Mouse (Mus musculus): Measurements from ENCODE around the gene Zfp619. TPM values are rescaled to one million over a fixed set of nuclear protein-coding genes. Genes with fewer than 3 reads are reported as not detected.
"Not testable (repeated sequence)": the region's sequence is repeated elsewhere in the genome, so short reads cannot be mapped to it uniquely, and the experiment has no call there.

Zfp619 gene
- polyA plus RNA-seq, 1 experiment from 2014 or later, result 0.51 TPM

DNA sequence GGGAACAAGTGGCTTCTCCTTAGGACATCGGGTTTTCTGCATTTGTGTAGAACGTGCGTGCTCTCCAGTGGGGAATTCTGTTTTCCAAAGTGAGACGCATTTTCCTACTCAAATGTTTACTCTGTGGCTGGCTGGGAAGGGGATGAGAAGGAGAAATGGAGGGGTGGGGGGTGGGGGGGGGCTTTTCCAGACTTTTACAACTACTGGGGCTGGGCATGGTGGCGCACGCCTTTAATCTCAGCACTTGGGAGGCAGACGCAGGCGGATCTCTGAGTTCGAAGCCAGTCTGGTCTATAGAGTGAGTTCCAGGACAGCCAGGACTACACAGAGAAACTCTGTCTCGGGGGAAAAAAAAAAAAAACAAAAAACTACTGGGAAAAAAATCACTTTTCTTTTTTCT lies 27.6 kb downstream of the Zfp619 start:
- H3K9ac ChIP-seq, result peak overlapping the region; percentile 74; the same call in 1 of the 2 replicates
- peaks cover 16% of the 10 kb centered on the region; the same call in 1 of the 2 replicates for H3K4me1 ChIP-seq
- H3K4me2 ChIP-seq, result peak overlapping the region; percentile 78
- no peaks in the 10 kb centered on the region for H3K9me3 ChIP-seq (replicated peaks)
- H3K27ac ChIP-seq, result peak overlapping the region; percentile 77; the same call in 1 of the 2 replicates
- H3K36me3 ChIP-seq, result no peaks in the 10 kb centered on the region
- no peak for ATAC-seq
- 69% methylated on average over 10 of the region's 10 CpGs for WGBS (ENCODE audit: insufficient replicate concordance)
- H3K27me3 ChIP-seq (replicated peaks), result no peaks in the 10 kb centered on the region
- peak overlapping the region; percentile 63 for H3K4me3 ChIP-seq

DNA sequence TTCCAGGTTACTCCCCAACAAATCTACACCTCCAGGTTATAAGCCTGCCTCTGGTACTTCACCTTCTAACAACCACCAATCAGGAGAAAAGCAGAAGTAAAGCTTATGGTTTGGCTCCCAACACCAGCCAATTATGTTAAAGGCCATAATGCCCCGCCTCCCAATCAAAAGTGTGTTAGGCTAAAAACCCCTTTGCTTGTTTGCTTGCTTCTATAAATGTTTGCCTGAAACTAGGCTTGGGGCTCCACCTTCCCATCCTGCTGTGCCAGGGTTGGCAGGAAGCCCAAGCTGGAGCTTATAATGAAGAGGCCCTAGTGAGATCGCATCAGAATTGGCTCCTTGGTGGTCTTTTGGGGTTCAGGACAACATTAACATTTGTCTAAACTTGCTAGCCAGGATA lies 31.8 kb downstream of the Zfp619 start:
- Histone ChIP-seq H3K4me1 (peaks cover 23% of the 10 kb centered on the region), H3K27ac (no peak overlapping the region), H3K9ac (no peak overlapping the region), H3K4me3 (no peak overlapping the region), H3K9me3 (replicated peaks) (no peaks in the 10 kb centered on the region), H3K4me2 (no peak overlapping the region), H3K27me3 (replicated peaks) (no peaks in the 10 kb centered on the region), H3K36me3 (no peaks in the 10 kb centered on the region)
- WGBS (ENCODE audit: insufficient replicate concordance), result 73% methylated on average over 2 of the region's 2 CpGs
- no peak for ATAC-seq

DNA sequence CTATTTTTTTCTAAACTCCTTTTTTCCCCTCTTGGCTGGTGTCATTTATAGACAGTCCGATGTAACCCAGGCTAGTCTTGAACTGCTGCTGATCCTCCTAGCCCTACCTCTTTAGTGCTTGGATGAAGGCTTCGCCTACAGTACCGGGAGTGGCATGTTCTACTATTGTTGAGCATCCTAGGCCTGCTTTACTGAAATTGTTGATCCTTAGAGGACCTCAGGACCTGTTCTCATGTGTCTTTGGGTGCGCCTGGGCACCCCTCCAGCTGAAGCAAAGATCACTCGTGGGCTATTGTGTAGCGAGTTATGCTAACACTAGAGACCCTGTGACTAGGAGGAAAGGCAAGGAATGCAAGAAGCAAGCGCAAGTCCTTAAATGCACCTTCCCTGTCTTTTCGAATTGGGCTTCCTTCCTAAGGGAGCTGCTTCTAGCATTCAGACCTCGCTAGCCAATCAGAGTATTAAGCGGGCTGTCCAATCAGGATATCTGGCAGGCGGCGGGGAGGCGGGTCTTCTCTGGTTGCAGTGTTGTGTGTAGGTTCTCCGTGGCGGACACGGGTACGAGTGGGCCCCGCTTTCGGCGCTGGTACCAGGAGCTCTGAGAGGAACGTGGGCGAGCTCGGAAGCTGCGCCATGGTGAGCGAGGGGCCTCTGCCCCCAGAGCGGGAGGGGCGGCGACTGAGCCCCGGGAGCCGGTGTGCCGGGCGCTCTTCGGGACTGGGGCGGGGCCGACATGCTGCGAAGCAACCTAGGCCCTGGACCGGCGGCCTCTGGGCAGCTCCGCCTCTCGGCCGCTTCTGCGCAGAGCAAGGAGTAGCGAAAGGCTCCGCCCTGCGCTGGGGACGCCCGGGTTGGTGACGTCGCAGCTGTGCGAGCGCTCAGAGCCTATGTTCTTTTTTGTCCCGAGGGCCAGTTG lies 34.7 kb downstream of the Zfp619 start:
- peak; percentile 100 for ATAC-seq
- H3K27me3 ChIP-seq (replicated peaks), result no peaks in the 10 kb centered on the region
- H3K9ac ChIP-seq, result peak overlapping the region; percentile 81
- H3K36me3 ChIP-seq, result peaks cover 13% of the 10 kb centered on the region
- peak overlapping the region; percentile 79 for H3K4me3 ChIP-seq
- 4% methylated on average over 51 of the region's 52 CpGs for WGBS (ENCODE audit: insufficient replicate concordance)
- peak overlapping the region; percentile 81 for H3K4me2 ChIP-seq
- H3K4me1 ChIP-seq, result peaks cover 15% of the 10 kb centered on the region
- no peaks in the 10 kb centered on the region for H3K9me3 ChIP-seq (replicated peaks)
- peak overlapping the region; percentile 94 for H3K27ac ChIP-seq

DNA sequence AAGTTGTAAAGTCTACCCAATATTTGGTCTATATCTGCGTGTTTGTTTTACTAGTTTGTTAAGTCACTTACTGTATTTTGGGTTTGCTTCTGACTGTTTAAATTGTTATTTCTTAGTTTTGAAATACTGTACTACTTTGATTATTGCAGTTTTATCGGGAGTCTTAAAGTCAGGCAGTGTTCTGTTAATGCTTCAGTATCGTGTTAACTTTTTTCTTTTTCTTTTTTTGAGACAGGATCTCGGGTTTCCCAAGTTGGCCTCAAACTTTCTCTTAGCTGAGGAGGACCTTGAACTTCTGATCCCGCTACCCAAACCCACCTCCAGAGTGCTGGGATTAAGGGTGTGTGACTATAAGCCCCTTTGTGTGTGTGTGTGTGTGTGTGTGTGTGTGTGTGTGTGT lies 35.4 kb downstream of the Zfp619 start:
- H3K4me1 ChIP-seq, result peaks cover 15% of the 10 kb centered on the region
- WGBS (ENCODE audit: insufficient replicate concordance), result 10% methylated on average over 5 of the region's 5 CpGs
- no peak for ATAC-seq
- peak overlapping the region; percentile 79 for H3K4me3 ChIP-seq
- peak overlapping the region; percentile 81 for H3K4me2 ChIP-seq
- no peaks in the 10 kb centered on the region for H3K9me3 ChIP-seq (replicated peaks)
- peak overlapping the region; percentile 81 for H3K9ac ChIP-seq
- H3K36me3 ChIP-seq, result peaks cover 13% of the 10 kb centered on the region
- peak overlapping the region; percentile 94 for H3K27ac ChIP-seq
- H3K27me3 ChIP-seq (replicated peaks), result no peaks in the 10 kb centered on the region

DNA sequence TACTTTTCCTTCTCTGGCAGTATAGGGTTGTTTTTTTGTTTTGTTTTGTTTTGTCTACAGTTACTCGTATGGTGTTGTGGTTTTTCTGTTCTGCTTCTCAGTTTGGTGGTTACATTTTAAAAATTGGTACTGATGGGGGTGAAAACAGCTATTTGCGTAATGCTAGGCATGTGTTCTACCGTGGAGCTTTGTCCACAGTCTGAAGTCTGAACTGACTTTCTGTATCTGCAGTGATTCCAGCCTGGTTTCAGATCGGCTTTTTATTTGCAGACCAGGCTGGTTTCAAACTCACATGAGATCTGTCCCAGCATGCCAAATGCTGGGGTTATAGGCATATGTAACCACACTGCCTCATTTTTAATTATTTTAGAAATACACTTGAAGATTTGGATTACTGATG lies 36.3 kb downstream of the Zfp619 start:
- Histone ChIP-seq H3K4me1 (peaks cover 15% of the 10 kb centered on the region), H3K9me3 (replicated peaks) (no peaks in the 10 kb centered on the region), H3K4me3 (no peak overlapping the region), H3K4me2 (peak overlapping the region; percentile 81), H3K27ac (no peak overlapping the region), H3K36me3 (peaks cover 13% of the 10 kb centered on the region), H3K27me3 (replicated peaks) (no peaks in the 10 kb centered on the region), H3K9ac (no peak overlapping the region)
- 81% methylated on average over 4 of the region's 4 CpGs for WGBS (ENCODE audit: insufficient replicate concordance)
- ATAC-seq, result no peak

DNA sequence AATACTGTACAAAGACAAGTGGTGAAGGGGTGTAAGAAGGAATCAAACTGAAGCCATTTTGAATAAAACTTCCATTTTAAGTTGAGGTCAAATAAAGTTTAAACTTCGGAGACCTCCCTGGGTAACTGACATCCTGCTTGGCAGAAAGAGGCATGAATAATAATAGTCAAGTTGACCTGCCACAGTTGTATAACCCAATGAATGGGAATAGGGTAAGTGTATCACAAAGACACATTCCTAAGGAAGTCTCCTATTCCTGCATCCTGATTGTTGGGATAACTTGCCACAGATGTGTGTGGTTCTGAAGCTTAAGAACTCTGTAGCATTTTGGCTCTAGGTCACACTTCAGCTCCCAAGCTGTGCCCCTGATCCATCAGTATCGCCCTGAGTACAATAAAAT lies 62.5 kb downstream of the Zfp619 start:
- ATAC-seq, result no peak
- Histone ChIP-seq H3K9me3 (replicated peaks) (no peaks in the 10 kb centered on the region), H3K36me3 (no peaks in the 10 kb centered on the region), H3K9ac (no peak overlapping the region), H3K4me1 (no peaks in the 10 kb centered on the region), H3K27me3 (replicated peaks) (no peaks in the 10 kb centered on the region), H3K4me2 (no peak overlapping the region), H3K4me3 (no peak overlapping the region), H3K27ac (no peak overlapping the region)
- 59% methylated on average over 2 of the region's 2 CpGs for WGBS (ENCODE audit: insufficient replicate concordance)

DNA sequence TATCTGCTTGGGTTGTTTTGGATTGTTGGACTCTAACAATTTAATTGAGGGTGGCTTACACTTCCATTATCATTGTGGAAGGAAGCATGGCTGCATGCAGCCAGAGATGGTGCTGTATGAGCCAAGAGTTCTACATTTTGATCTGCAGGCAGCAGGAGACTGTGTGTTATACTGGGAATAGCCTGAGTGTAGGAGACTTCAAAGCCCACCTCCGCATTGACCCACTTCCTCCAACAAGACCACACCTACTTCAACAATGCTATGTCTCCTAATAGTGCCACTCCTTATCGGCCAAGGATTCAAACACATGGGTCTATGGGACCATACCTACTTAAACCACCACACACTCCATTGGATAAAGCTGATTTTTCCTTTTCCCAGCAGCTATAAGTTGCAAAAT lies 63.0 kb downstream of the Zfp619 start:
- Histone ChIP-seq H3K9ac (no peak overlapping the region), H3K27ac (no peak overlapping the region), H3K4me1 (no peaks in the 10 kb centered on the region), H3K4me2 (no peak overlapping the region), H3K4me3 (no peak overlapping the region), H3K9me3 (replicated peaks) (no peaks in the 10 kb centered on the region), H3K36me3 (no peaks in the 10 kb centered on the region), H3K27me3 (replicated peaks) (no peaks in the 10 kb centered on the region)
- ATAC-seq, result no peak
- WGBS (ENCODE audit: insufficient replicate concordance), result 60% methylated on average over 2 of the region's 2 CpGs

DNA sequence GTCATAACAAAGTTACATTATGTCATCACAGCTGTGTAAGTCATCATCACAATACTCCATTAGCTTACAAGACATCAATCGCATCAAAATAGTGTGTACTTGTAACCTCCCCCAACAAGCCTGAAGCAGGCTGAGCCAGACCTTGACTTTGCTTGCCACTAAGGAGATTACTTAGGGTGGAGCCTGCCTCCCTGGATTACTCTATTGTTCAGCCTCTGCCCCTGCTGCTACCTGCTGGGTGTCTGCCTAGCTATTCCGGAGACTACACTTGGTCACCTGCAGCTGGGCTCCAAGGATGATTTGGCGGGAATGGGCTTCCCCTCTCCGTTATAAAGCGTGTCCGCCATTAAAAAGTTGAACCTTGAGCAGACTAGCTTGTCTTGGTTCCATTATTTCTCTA lies 69.3 kb downstream of the Zfp619 start:
- not testable (repeated sequence) for H3K36me3 ChIP-seq; H3K4me3 ChIP-seq; H3K9me3 ChIP-seq (replicated peaks); H3K27me3 ChIP-seq (replicated peaks); H3K4me2 ChIP-seq; H3K4me1 ChIP-seq; ATAC-seq; H3K9ac ChIP-seq; H3K27ac ChIP-seq
- 63% methylated on average over 6 of the region's 6 CpGs for WGBS (ENCODE audit: insufficient replicate concordance)

DNA sequence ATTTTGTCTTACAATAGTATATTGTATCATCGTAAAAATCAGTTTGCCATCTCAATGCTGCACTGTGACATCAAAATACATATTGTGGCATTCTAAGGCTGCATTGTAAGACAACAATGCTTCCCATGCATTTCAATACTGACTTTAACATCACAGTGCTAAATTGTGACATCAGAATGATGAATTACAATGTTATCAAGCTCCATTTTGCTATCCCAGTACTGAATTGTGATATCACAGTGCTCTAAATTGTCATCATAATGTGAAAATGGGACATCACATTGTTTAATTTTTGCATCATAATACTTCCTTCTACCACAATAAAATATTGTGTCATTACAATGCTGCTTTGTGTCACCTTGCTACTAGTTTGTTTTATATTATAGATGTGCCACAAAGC lies 70.5 kb downstream of the Zfp619 start:
- peak overlapping the region; percentile 65 for H3K4me2 ChIP-seq
- H3K9ac ChIP-seq, result no peak overlapping the region
- no peak overlapping the region for H3K27ac ChIP-seq
- H3K9me3 ChIP-seq (replicated peaks), result no peaks in the 10 kb centered on the region
- H3K36me3 ChIP-seq, result no peaks in the 10 kb centered on the region
- H3K4me3 ChIP-seq, result peak overlapping the region; percentile 44
- no peak for ATAC-seq
- H3K4me1 ChIP-seq, result no peaks in the 10 kb centered on the region
- H3K27me3 ChIP-seq (replicated peaks), result peaks cover 10% of the 10 kb centered on the region
- WGBS (ENCODE audit: insufficient replicate concordance), result 82% methylated on average over 1 of the region's 1 CpGs

DNA sequence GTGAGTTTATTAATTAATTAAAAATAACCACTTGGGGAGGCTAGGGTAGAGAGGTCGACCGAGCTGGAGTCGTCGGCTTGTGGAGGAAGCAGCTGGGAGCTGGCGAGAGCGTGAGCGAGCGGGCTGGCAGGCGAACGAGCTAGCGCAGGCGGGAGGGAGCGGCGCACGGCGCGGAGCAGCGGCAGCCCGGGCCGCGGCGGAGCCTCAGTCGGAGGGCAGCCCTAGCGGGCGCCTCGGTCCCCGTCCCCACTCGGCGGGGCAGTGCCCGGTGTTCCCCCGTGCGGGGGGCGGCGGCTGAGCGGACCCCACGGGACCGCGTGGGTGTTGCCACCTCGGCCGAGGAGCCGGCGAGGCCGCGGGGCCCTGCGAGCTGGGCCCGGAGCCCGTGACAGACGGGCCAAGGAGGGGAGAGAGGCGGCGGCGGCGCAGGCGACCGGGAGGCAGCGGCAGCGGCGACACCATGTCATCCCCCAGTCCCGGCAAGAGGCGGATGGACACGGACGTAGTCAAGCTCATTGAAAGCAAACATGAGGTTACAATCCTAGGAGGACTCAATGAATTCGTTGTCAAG lies 71.0 kb downstream of the Zfp619 start:
- Histone ChIP-seq H3K4me2 (peak overlapping the region; percentile 65), H3K9ac (peak overlapping the region; percentile 31; the same call in 1 of the 2 replicates), H3K4me3 (peak overlapping the region; percentile 44)
- not testable (repeated sequence) for H3K4me1 ChIP-seq; H3K27ac ChIP-seq; H3K9me3 ChIP-seq (replicated peaks); H3K27me3 ChIP-seq (replicated peaks); H3K36me3 ChIP-seq
- 1% methylated on average over 56 of the region's 62 CpGs for WGBS (ENCODE audit: insufficient replicate concordance)
- ATAC-seq, result peak; percentile 68; the same call in 1 of the 2 replicates

DNA sequence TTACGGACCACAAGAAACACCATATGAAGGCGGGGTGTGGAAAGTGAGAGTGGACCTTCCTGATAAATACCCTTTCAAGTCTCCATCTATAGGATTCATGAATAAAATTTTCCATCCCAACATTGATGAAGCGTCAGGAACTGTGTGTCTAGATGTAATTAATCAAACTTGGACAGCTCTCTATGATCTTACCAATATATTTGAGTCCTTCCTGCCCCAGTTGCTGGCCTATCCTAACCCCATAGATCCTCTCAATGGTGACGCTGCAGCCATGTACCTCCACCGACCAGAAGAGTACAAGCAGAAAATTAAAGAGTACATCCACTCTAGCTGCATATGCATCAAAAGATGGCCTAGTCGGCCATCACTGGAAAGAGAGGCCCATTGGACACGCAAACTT lies 71.5 kb downstream of the Zfp619 start:
- H3K27me3 ChIP-seq (replicated peaks); H3K36me3 ChIP-seq; H3K9me3 ChIP-seq (replicated peaks); H3K27ac ChIP-seq; H3K9ac ChIP-seq; ATAC-seq; H3K4me1 ChIP-seq: not testable (repeated sequence)
- Histone ChIP-seq H3K4me3 (peak overlapping the region; percentile 44; the same call in 1 of the 2 replicates), H3K4me2 (peak overlapping the region; percentile 65)
- 47% methylated on average over 7 of the region's 7 CpGs for WGBS (ENCODE audit: insufficient replicate concordance)
